Mouse (Mus musculus) v-Abl transformed pro-B cells (cell line): ENCODE measurements around the gene Gm15080.
"Not testable (repeated sequence)": the region's sequence is repeated elsewhere in the genome, so short reads cannot be mapped to it uniquely, and the experiment has no call there.

ENCODE experiments used
- in situ Hi-C, 2 experiments: fragments of 400-800 bp; cut with MboI; formaldehyde crosslinking; loops; one replicate each; pipeline ENCODE4 v1.15.1; 2025; ENCODE audit not compliant: unreplicated experiment in 2 of 2

The Gm15080 gene

GRCm38 (mm10) chrX:147992693-147993092 lies at the start of gene Gm15080:
TSS of gene Gm15080 (plus strand) at chrX:147992993.
- in situ Hi-C loops, result not testable (repeated sequence)
